Mouse (Mus musculus) bone marrow macrophage, adult 2 months (primary cell): ENCODE measurements around the gene Ksr2.

Experiments
- CTCF ChIP-seq: IDR thresholded peaks from 2 replicates; pipeline ENCODE4 v1.5.1; 2012; ENCODE audit warnings: low read depth, mild to moderate bottlenecking, low read length, moderate library complexity
- POLR2A ChIP-seq: IDR thresholded peaks from 2 replicates; pipeline ENCODE4 v1.6.1; 2012; ENCODE audit warnings: mild to moderate bottlenecking, low read depth, low read length, borderline replicate concordance

- TF ChIP-seq CTCF (no peak), POLR2A (no peak)
Measured at GRCm38 (mm10) chr5:117554505-117554904, 140.7 kb downstream of the Ksr2 start.
